Mouse (Mus musculus): ENCODE data around the gene Add2.

DNA sequence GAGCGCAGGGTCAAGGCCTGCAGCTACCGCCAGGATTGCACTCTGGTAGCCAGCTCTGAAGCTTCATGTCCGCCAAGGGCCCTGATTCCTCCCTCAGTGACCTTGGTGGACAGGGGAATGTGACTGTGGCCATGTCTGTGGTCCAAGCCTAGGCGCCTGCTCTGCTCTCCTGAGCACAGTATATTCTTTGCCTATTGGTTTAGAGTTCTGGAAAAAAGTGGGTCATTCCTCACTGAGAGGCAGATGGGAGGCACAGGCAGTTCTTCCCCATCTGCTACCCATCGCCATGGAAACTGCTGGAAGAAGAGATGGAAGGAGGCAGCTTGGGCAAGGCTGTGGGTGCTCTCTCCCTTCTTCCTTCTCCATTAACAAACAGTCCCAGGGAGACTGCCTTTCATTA lies 74.4 kb downstream of the Add2 start:
- TF ChIP-seq CTCF (IDR thresholded peaks at IDR 0.05; ENCODE audit: low read depth, low read length): no peak
- TF ChIP-seq POLR2A (IDR thresholded peaks at IDR 0.05; ENCODE audit: borderline replicate concordance, low read depth, low read length): no peak
